Mouse (Mus musculus) thymus, adult 18-20 months (tissue): ENCODE results near the gene Zfp52.

Source experiments
- DNase-seq, 2 experiments: peaks; one replicate each; pipeline ENCODE4 v3.0.0; 2022; ENCODE audit warnings: mixed read lengths in 2 of 2

The Zfp52 gene

GRCm38 (mm10) chr17:21566220-21566619 lies 30.9 kb downstream of the Zfp52 start:
- DNase-seq, result peak in 1 of 2 experiments; percentile 15

- DNase-seq, result peak; percentile 25 to 46
Observed at GRCm38 (mm10) chr17:21566728-21567349, 31.5 kb downstream of the Zfp52 start, which contains the start of gene Zfp948. Zfp948 (plus strand) TSS chr17:21567008.

GRCm38 (mm10) chr17:21567696-21568095 lies 32.4 kb downstream of the Zfp52 start:
- DNase-seq, result no peak

- no peak for DNase-seq
Observed at GRCm38 (mm10) chr17:21579080-21579479, 43.7 kb downstream of the Zfp52 start.

- no peak for DNase-seq
Observed at GRCm38 (mm10) chr17:21579493-21580175, 44.3 kb downstream of the Zfp52 start.

GRCm38 (mm10) chr17:21585521-21585920 lies 50.2 kb downstream of the Zfp52 start:
- DNase-seq, result no peak
